Mouse (Mus musculus): ENCODE measurements around the gene Doc2b.

Gene Doc2b

DNA sequence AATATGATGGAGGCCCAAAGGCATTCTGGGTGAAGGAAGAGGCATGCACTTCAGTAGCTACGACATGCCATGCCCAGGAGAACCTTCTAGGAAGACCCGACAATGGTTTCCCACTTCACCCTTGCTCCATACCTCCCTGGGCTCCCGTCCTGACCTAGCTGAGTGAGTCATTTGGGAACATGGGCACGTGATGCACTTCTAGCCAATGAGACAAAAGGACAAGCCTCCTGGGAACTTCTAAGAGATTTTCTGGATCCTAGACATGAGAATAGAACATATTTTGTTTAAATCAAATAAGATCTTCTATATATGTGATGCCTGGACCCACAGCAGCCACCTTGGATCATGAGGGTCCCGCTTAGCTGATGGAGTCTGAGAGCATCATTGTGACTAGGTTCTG is 3.3 kb downstream of the Doc2b start:
- DNase-seq (ENCODE audit: low spot score in 2 of 2): no peak

DNA sequence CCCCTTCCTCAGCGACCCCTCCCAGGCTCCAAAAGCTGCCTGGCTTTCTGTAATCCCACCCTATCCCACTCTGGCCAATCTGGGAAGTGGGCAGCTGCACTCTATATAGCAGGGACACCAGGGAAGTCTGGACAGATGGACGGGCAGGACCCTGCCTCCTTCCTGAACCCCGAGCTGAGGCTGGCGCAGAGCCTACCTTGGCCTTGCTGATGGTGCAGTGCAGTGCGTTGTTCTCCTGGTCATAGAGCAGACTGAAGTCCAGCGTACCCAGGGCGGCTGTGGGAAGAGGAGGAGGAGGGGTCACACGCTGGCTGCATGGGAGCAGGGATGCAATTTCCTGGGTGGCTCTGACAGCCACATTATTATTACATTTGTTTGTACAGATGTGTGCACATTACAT is 10.0 kb downstream of the Doc2b start:
- no peak for DNase-seq (ENCODE audit: low spot score in 2 of 2)

DNA sequence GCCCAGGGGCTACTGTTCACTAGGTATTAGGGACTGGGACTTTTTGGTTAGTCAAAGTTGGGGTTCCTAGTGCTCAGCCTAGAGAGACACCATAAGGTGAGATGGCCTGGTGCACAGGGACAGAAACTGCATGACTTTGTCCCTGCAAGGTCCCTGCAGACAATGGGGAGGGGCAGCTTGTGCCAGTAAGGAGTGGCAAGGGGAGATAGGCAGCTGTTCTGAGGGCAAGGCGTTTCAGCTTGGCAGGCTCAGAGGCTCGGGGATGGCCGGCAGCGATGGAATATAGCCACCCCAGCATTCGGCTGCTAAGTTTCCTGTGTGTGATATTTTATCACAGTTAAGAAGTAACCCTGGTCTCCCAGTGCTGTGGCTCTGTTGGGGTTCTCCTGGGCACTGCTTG is 12.1 kb downstream of the Doc2b start:
- DNase-seq (ENCODE audit: low spot score in 2 of 2): no peak

DNA sequence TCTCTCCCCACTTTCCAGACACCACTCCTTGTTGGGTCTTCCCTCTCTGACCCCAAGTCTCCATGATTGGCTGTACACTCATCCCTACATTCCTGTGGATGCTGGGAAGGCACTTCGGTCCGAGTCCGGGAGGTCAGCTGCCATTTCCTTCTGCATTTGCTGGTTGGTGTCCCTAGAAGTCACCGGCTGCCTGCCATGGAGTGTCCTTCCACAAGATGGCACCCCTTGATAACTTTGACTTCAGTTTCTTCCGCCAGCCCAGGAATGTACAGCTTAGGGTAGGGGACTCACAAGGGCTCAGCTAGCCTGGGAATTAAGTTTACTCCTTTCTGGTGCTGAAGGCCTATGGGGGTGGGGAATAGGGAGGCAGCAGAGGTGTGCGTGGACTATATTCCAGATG is 13.9 kb downstream of the Doc2b start:
- peak in 1 of 2 experiments; percentile 65 for DNase-seq (ENCODE audit: low spot score in 2 of 2)

DNA sequence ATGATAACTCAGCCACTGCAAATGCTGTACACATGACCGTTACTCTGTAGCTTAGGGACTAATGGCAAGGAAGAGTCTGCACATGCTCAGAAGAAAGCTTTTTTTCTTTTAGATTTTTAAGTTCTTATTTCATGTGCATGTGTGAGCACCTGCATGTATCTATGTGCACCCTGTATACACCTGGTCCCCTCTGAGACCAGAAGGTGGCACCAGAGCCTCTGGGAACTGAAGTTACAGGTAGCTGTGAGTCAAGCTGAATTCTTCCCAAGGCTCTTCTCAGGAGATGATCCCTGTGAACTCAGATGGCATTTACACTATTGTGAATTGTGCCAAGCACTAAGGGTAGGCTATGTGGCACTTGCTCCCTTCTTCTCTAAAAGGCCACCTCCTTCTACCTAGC is 19.9 kb downstream of the Doc2b start:
- DNase-seq (ENCODE audit: low spot score in 2 of 2): no peak

DNA sequence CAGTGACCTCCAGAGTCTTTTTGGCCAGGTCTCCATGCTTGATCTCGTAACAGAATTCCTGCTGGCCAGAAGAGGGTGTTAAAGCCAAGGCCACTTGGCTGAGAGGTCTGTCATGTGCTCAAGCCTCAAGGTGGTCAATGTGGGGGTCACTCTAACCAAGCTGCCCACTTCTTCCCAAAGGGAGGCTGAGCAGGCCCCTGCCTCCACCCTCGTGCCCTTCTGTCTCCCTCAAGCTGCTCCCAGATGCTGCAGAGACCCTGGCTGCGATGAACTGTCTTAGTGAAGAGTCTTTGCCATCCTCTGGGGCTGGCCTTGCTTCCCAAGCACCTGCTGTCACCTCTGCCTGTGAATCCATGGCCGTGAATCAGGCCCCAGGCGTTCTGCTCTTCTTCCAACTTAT is 23.3 kb downstream of the Doc2b start:
- no peak for DNase-seq (ENCODE audit: low spot score in 2 of 2)

DNA sequence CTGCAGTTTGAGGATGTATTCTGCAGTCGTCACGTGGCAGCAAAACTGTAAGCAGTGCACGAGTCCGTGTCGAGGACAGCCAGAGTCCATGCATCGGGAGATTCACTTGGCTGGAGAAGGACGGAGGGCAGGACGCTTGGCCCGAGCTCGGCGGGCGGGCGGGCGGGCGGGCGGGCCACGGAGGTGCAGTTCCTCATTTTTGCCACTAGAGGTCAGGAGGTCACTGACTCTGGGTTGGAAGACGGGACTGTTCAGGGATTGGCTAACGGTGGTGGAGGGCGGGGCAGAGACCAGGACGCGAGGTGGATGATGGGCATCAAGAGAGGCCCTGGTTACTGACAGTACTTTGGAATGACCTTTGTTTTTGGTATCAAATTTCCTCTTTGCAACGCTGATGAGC is 26.6 kb downstream of the Doc2b start:
- peak; percentile 70 to 77 for DNase-seq (ENCODE audit: low spot score in 2 of 2)

DNA sequence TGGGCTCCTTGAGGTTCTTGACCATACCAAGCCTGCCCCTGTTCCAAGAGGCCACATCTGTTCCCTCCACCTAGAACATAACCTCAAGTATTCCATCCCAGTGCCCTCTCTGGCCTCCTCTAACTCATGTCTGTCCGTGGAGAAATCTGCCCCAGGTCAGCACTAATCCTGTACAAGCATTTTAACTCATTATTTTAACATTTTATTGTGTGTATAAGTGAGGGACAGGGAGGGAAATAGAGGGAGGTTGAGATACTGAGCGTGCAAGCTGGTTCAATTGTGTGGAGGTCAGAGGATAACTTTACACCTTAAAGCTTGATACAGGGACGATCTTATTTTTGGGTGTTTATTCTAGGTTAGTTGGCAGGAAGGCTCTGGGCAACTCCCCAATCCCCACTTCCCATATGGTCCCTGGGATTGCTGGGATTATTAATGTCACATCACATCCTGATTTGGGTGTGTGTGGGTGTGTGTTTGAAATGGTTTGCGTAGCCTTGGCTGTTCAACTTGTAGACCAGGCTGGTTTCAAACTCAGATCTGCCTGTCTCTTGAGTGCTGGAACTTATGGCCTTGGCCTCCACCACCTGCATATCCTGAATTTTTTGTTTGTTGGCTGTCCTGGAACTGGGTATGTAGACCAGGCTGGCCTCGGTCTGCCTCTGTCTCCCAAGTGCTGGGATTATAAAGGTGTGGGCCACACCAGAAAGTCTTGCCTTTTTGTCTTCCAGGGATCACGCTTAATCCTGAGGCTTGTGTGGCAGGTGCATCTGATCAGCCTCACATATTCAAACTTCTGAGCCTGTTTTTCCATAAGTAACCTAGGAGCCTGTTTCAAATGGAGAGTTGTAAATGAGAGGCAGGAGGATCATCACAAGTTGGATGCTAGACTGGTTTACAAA is 27.5 kb downstream of the Doc2b start:
- no peak for DNase-seq (ENCODE audit: low spot score in 2 of 2)

DNA sequence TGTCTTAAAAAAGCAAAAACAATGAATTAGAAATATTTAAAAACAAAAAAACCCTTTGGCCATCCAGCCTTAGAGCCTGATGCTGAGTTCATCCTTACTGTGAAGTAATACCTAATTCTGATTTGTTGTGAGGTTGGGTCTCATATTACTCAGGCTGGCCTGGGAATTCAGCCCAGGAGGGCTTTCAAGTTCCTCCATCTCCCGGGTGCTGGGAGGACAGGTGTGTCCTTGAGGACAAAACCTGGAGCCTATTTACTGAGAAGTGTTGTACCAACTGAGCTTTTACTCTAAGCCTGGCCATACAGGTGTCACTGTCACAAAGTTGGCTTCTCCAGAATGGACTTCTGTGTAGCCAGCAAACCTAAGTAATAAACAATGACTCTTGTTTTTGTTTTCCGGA is 28.8 kb downstream of the Doc2b start:
- DNase-seq (ENCODE audit: low spot score in 2 of 2): no peak

DNA sequence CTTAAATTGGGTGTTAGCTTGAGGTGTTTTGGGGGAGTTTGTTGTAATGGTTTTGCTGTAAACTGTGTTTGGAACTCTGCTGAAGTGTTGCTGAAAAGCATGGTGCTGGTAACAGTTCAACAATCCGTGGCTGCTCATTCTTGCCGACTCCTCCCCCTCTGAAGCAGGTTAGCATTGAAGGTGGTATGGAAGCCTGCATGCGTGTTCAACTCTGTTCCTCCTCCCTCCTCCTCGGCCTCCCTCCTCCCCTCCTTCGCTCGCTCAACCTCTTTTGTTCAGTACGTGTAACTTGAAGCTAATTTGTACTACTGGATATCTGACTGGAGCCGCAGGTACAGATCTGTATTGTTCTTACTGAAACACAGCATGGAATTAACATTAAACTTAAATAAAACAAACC is 30.7 kb downstream of the Doc2b start:
- DNase-seq (ENCODE audit: low spot score in 2 of 2): no peak

DNA sequence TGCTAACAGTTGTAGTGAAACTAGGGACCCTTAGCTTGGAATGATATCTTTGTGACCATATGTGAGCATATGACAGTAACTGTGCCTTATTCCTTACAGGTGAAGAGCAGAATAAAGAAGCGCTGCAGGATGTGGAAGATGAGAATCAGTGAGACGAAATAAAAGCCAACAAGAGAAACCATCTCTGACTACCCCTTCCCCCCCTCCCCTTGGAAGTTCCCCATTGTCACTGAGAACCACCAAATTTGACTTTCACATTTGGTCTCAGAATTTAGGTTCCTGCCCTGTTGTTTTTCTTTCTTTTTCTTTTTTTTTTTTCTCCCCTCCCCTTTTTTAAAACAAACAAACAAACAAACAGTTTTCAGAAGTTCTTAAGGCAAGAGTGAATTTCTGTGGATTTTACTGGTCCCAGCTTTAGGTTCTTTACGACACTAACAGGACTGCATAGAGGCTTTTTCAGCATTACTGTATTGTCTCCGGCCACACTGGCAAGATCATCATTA is 31.3 kb downstream of the Doc2b start:
- DNase-seq (ENCODE audit: low spot score in 2 of 2): no peak

DNA sequence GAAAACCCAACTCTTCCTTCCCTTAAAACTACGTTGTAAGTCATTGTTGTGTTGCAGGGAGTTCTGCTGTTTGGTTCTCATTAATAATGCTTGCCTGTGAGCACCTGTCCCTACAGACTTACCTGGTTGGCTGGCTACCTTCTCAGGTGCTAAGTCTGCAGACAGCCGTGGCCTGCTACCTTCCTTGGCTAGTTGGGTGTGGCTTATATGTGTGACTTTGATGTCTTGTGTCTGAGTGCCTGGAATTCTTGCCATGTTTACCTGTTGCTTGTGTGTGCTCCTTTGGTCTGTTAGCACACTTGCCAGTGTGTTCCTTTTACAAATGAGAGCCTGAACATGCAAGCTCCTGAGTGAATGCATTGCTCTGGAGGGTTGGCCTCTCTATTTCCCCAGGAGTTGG is 33.1 kb downstream of the Doc2b start:
- DNase-seq (ENCODE audit: low spot score in 2 of 2): no peak

DNA sequence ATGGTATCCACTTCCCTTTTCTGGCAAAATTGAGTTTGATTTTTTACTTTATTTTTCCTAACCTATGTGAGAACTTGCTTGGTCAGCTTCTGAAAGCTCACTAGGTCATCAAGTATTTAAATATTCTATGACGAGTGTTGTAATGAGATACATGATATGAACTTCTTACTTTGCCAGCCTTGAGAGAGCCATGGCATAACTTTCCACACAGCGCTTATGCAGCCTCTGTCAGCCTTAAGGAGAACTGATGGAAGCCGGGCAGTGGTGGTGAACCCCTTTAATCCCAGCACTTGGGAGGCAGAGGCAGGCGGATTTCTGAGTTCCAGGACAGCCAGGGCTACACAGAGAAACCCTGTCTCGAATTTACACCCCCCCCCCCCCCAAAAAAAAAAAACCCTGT is 35.1 kb downstream of the Doc2b start:
- DNase-seq (ENCODE audit: low spot score in 2 of 2): no peak

DNA sequence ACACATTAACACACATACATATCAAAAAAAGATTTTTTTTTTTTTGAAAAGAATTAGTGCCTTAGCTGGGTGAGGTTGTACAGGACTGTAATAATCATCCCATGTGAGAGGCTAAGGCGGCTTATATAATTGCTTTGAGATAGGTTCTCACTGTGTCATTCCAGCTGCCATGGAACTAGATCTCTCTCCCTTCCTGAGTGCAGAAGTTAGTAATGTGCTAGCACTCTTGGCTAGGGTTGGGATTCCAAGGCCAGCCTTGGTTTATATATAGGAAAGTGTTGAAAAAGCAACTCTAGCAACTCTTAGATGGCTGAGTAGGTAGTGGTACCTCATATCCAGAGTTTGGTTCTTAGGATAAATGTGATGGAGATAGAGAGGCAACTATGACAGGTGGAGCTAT is 37.3 kb downstream of the Doc2b start:
- DNase-seq (ENCODE audit: low spot score in 2 of 2): no peak

DNA sequence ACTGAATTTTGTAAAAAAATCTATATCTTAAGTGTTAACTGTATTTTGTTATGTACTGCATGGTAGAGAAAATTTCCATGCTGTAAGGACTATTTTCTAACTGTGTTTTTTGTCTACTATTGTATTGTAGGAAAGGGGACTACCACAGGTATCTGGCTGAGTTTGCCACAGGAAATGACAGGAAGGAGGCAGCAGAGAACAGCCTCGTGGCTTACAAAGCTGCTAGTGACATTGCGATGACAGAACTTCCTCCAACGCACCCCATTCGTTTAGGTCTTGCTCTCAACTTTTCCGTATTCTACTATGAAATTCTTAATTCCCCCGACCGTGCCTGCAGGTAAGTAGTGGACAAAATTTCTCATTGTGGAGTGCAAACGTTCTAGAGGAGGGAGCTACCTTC is 39.2 kb downstream of the Doc2b start:
- DNase-seq (ENCODE audit: low spot score in 2 of 2): no peak

DNA sequence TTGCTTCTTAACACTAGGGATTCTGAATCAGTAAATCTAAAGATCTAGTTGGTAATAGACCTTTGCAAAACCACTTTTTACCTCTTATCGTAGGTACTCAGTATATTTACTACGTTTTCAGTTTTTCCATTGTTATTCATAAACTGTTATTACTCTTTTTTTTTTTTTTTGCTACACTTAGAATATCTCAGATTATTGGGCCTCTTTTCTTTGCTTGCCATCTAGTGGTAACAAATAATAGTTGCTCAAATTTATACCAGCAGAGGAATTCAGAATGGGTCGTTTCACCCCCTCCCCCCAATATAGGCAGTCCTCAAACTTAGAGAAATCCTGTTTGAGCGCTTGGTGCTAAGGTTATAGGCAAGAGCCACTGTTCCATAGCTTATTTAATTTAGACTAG is 44.8 kb downstream of the Doc2b start:
- DNase-seq (ENCODE audit: low spot score in 2 of 2): no peak

DNA sequence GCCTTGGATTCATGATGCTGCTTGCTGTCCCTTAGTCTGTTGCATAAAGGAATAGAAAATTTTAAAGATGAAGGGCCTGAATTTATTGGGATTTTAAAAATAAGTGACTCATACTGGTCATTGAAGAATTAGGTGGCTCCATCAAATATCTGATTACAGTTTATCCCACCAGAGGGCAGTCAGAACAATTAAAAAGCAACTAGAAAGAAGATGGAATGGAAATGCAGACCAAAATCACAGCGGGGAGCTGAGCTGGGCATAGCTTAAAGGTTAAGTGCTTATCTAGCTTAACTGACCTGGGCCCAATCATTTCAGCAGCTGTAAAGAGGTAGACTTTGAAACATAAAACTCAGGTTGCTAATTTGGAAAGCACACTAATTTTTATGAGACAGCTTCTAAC is 45.3 kb downstream of the Doc2b start:
- no peak for DNase-seq (ENCODE audit: low spot score in 2 of 2)

DNA sequence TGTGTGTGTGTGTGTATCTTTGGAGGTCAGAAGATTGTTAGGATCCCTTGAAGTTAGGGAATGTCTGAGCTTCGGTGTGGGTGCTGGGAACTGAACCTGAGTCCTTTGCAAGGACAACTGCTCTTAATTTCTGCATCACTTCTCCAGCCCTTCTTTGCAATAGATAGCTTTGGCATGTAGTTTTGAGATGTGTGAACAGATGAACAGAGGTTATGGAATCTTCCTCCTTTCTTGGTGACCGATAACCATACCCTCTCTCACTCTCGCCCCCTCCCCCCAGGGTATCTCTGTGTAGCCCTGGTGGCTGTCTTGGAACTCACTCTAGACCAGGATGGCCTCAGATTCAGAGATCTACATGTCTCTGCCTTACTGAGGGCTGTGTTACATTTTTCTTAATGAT is 51.1 kb downstream of the Doc2b start:
- DNase-seq (ENCODE audit: low spot score in 2 of 2): no peak

DNA sequence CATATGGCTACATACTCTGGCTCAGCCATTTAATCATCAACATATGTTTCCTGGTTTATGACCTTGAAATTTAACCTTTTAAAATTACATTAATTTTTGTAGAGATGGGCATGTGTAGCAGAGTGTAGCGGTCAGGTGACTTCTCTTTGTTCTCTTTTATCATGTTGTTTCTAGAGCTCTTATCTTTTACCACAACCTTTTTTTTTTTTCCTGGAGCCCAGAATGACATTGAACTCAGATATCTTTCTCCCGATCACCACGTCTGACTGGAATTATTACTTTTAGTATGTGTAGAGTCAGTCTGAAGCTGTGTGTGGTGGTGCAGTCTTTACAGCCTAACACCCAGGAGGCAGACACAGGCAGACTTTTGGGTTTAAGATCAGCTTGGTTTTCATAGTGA is 54.2 kb downstream of the Doc2b start:
- DNase-seq (ENCODE audit: low spot score in 2 of 2): no peak

DNA sequence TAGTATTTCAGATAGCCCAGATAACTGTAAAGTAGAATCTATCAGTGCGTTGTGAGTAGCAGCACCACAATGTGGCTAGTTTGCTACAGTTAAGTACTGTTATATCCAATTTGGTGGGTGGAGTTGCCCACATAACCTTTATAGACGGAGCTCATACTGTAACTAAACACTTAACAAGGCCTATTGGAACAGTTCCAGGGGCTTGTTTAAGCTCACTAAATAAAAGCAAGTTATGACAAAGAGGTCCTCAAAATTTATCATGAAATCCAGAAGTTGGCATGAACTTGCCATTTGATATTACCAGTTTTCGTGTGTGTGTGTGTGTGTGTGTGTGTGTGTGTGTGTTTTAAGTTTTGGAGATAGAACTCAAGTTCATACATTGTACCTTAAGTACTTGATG is 55.6 kb downstream of the Doc2b start:
- no peak for DNase-seq (ENCODE audit: low spot score in 2 of 2)

DNA sequence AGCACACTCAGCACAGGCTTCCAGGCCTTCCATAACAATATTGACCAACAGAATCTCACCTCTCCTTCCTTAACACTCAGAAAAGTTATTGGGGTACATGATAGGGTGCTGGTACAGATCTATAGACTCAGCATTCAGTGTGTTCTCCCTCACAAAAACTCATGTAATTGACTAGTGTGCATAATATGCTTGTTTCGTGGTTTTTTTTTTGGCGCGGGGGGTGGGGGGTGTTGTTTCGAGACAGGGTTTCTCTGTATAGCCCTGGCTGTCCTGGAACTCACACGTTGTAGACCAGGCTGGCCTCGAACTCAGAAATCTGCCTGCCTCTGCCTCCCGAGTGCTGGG is 57.4 kb downstream of the Doc2b start:
- DNase-seq (ENCODE audit: low spot score in 2 of 2): no peak

DNA sequence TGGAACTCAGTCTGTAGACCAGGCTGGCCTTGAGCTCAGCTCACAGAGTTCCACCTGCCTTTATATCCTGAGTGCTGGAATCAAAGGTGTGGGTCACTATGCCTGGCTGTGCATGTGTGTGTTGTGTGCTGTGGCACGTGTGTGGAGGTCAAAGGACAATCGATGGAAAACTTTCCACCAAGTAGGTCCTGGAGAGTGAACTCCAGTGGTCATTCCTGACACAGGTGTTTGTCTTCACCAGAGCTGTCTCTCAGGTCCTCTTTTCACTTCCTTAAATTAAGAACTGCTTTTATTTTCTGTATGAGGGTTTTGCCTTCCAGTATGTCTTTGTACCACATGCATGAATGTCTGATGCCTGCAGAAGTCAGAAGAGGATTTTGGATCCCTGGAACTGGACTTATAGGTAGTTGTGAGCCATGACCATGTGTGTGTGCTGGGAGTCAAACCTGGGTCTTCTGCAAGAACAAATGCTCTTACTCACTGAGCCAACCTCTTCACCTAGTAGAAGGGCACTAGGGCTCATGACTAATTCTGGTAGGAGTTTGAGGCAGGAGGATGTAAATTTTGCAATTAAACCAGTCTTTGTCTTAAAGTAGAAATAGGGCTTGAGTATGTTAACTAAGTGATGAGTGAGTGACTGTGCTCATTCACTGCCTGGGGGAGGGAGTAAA is 57.9 kb downstream of the Doc2b start:
- no peak for DNase-seq (ENCODE audit: low spot score in 2 of 2)

DNA sequence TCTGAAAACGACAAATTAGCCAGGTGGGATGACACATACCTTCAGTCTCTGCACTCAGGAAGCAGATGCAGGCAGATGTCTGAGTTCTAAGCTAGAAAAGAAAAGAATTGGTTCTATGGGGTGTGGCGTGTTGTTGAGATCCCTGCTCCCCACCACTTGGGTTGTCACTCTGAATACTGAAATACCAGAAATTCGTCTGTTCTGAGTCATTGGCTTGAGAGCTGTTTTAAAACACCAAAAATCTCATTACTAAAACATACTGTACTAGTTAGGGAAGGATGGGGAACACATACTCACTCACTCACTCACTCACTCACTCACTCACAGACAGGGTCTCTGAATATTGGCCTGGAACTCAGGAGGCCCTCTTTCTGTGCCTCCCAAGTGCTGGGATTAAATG is 58.9 kb downstream of the Doc2b start:
- DNase-seq (ENCODE audit: low spot score in 2 of 2): no peak
